Mouse (Mus musculus): ENCODE results near the gene Csrp2.

Gene Csrp2

GRCm38 (mm10) chr10:110931913-110932560 is 12.4 kb downstream of the Csrp2 start:
- no peak for DNase-seq

- no peak for DNase-seq
Measured at GRCm38 (mm10) chr10:110933584-110933983, 14.0 kb downstream of the Csrp2 start.

- no peak for DNase-seq
Measured at GRCm38 (mm10) chr10:110935081-110935480, 15.5 kb downstream of the Csrp2 start.

GRCm38 (mm10) chr10:110935669-110936068 is 16.1 kb downstream of the Csrp2 start:
- no peak for DNase-seq

GRCm38 (mm10) chr10:110938361-110938760 is 18.8 kb downstream of the Csrp2 start:
- no peak for DNase-seq

GRCm38 (mm10) chr10:110938841-110939549 is 19.4 kb downstream of the Csrp2 start:
- DNase-seq, result no peak

- no peak for DNase-seq
Measured at GRCm38 (mm10) chr10:110939717-110940116, 20.1 kb downstream of the Csrp2 start.

- no peak for DNase-seq
Measured at GRCm38 (mm10) chr10:110940740-110941398, 21.3 kb downstream of the Csrp2 start.

GRCm38 (mm10) chr10:110941968-110942367 is 22.4 kb downstream of the Csrp2 start:
- no peak for DNase-seq

GRCm38 (mm10) chr10:110942806-110943205 is 23.2 kb downstream of the Csrp2 start:
- DNase-seq, result no peak

GRCm38 (mm10) chr10:110944175-110944574 is 24.6 kb downstream of the Csrp2 start:
- DNase-seq, result no peak

GRCm38 (mm10) chr10:110945966-110946365 is 26.4 kb downstream of the Csrp2 start:
- no peak for DNase-seq

GRCm38 (mm10) chr10:110947574-110947973 is 28.0 kb downstream of the Csrp2 start:
- DNase-seq, result no peak

- DNase-seq, result no peak
Measured at GRCm38 (mm10) chr10:110951112-110951511, 31.5 kb downstream of the Csrp2 start.

GRCm38 (mm10) chr10:110951748-110952147 is 32.2 kb downstream of the Csrp2 start:
- no peak for DNase-seq

- no peak for DNase-seq
Measured at GRCm38 (mm10) chr10:110952271-110952670, 32.7 kb downstream of the Csrp2 start.

GRCm38 (mm10) chr10:110952937-110953451 is 33.4 kb downstream of the Csrp2 start:
- no peak for DNase-seq

- DNase-seq, result no peak
Measured at GRCm38 (mm10) chr10:110958879-110959278, 39.3 kb downstream of the Csrp2 start.

- no peak for DNase-seq
Measured at GRCm38 (mm10) chr10:110959781-110960180, 40.2 kb downstream of the Csrp2 start.

- no peak for DNase-seq
Measured at GRCm38 (mm10) chr10:110960841-110961240, 41.3 kb downstream of the Csrp2 start.

- no peak for DNase-seq
Measured at GRCm38 (mm10) chr10:110962172-110962571, 42.6 kb downstream of the Csrp2 start.

- DNase-seq, result no peak
Measured at GRCm38 (mm10) chr10:110971044-110971443, 51.5 kb downstream of the Csrp2 start.

GRCm38 (mm10) chr10:110971483-110971882 is 51.9 kb downstream of the Csrp2 start:
- no peak for DNase-seq

GRCm38 (mm10) chr10:110971998-110972397 is 52.4 kb downstream of the Csrp2 start:
- no peak for DNase-seq
